Mouse (Mus musculus) heart, adult 11 months (tissue): ENCODE results near the gene Pip5k1c.

Experiments used
- DNase-seq: peaks from one replicate; pipeline ENCODE4 v3.0.0; 2022

Gene Pip5k1c

DNA sequence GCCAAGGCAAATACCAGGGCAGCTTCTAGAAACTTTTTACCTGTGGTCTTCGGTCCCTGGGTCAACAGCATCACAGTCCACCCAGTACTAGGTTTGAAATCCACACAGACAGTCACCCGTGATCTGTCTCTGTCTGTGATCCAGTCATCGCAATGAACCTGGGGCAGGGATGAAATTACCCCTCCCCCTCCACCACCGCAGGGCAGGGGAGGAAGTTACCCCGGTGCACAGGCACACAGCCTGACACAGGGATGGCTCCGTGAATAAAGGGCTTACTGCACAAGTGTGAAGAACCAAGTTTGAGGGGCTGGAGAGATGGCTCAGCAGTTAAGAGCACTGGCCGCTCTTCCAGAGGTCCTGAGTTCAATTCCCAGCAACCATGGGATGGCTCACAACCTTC, 11.0 kb downstream of the Pip5k1c start:
- DNase-seq = no peak

DNA sequence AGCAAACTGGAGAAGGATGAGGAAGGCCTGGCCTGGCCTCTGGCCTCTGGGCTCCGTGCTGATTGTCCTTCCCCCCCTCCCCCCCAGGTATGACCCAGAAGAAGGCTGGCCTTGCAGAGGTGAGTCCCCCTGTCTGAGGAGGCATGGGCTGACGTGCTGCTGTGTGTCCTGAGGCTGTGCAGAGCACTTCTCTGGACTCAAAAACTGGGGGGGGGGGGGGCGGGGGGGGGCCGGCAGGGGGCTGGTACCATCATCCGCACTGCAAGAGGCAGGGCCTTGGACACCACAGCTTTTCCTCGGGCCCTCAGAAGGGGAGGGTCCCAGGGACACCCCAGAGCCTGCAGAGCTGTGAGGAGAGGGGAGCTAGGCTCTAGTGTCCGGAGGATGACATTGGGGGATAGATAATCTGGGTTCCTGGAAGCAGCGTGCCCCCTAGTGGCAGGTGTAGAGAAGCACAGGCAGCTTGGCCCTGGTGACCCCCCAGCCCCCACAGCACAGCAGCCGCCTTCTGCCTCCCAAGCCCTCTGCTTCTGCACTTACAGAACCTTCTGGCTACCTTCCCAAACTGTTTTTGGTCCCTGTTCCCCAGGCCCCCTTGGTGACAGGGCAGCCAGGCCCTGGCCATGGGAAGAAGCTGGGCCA, 12.0 kb downstream of the Pip5k1c start:
- peak; percentile 96 for DNase-seq

DNA sequence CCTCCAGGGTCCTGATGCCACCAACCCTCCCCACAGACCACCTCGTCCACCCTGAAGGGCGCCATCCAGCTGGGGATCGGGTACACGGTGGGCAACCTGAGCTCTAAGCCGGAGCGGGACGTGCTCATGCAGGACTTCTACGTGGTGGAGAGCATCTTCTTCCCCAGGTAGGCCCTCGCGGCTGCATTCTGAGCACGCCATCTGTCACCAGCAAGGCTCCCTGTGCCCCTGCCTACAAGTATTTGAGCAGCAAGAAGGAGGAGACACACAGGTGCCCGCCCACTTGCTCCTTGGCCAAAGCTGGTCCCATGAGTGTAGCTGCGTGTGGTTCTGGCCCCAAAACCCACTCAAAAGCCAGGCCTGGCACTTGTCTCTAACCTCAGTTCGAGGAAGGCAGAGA, 12.9 kb downstream of the Pip5k1c start:
- no peak for DNase-seq

DNA sequence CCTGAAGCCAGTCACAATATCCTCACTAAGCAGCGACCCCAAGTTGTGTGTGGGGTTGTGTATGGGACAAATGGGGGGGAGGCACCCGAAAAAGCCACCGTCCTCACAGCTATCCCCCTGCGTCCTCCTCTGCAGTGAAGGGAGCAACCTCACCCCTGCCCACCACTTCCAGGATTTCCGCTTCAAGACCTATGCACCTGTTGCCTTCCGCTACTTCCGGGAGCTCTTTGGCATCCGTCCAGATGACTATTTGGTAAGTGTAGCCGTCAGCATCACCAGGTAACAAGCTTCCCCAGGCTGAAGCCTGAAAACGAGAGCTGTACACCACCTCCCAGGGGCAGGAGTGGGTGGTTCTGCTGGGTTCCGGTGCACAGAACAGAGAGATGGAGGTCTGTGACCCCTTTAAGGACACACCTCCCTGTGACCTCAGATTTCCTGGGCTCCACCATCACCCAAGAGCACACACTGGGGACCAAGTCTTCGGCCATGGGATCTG, 13.5 kb downstream of the Pip5k1c start:
- peak; percentile 91 for DNase-seq

DNA sequence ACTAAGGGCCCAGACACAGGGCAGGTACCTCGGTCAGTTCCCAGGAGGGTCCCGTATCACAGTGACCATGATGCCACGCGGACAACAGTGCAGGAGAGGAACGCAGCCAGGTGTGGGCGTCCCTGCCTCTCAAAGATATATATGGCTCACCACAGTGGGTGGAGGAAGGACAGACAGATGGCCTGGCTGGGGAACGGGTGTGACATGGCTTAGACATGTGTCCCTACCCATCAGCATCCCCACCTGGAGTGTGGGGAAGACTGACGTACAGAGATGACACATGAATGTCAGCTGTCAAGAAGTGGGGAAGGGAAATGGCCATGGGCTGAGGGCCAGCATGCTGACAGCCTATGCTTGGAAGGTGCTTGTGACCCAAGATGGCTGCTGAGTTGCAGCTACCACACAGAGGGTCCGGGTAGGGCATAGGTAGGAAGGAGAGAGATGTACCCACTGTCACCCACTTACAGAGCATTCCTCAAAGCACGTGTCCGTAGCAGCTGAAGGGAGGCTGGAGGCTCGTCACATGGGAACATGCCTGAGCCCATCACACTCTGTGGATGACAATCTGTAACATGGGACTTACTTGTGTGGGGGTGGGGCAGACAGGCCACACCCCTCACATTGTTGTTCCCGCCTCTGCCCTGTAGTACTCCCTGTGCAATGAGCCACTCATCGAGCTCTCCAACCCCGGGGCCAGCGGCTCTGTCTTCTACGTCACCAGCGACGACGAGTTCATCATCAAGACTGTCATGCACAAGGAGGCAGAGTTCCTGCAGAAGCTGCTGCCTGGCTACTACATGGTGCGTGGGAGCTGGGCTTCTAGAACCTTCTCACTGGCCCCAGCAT, 14.3 kb downstream of the Pip5k1c start:
- peak; percentile 92 for DNase-seq

DNA sequence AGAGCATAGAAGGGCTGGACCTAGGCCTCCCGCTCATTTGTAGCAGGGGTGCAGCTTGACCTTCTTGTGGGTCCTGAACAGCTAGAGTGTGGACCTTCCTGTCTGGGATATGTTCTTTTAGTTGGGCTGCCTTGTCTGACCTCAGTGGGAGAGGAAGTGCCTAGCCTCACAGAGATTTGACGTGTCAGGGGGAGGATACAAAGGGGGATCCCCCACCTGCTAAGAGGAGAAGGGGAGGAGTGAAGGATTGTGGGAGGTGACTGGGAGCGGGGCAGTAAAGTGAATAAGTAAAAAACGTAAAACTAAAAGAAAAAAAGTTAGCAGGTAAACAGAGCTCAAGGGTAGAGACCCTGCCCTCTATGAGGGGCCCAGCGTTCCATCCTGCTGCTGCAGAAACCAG, 16.8 kb downstream of the Pip5k1c start:
- no peak for DNase-seq

DNA sequence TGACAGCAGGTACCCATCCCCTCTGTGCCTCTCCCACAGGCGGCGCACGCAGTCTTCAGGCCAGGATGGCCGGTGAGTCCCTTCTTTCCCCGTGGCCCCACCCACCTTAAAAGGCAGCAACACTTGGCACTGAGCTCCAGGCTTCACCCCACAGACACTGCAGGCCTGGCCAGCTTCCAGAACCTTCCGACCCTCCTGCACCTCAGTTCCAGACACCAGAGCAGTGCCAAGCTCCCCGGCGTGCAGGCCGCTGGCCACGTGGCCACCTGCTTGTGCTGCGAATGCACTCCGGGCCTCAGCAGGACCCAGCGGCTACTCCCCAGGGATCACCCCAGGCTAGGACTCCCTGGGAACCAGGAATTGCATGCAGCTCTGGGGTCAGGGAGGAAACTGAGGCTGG, 20.8 kb downstream of the Pip5k1c start:
- no peak for DNase-seq

DNA sequence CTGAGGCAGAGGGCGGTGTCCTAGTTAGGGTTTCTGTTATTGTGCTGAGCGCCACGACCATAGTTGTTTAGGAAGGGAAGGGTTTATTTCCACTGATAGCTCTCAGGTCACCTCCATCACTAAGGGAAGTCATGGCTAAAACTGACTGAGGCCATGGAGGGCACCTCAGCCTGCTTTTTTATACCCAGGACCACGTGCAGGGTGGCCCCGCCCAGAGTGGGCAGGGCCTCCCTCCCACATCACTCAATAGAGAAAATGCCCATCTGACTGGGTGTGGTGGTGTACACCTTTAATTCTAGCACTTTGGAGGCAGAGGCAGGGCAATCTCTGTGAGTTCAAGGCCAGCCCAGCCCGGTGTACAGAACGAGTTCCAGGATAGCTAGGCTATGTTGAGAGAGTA, 21.4 kb downstream of the Pip5k1c start:
- DNase-seq = no peak

DNA sequence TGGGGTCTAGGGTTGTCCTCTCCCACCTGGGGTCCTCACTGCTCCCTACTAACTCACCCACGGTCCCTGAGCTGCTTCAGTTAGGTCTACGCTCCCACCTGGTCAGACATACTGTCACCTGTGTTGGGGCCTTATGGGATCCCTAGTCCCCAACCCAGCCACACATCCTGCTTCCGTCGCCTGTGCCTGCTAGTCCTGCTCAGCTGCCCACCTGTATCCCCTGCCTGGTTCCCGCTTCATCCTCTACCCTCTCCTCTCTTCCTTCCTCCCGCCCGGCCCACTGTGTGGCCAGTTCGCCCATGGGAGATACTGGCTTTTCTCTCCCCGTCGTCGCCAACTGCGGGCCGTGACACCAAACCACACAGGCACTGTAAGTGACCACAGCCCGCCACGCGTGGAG, 22.8 kb downstream of the Pip5k1c start:
- peak; percentile 91 for DNase-seq

DNA sequence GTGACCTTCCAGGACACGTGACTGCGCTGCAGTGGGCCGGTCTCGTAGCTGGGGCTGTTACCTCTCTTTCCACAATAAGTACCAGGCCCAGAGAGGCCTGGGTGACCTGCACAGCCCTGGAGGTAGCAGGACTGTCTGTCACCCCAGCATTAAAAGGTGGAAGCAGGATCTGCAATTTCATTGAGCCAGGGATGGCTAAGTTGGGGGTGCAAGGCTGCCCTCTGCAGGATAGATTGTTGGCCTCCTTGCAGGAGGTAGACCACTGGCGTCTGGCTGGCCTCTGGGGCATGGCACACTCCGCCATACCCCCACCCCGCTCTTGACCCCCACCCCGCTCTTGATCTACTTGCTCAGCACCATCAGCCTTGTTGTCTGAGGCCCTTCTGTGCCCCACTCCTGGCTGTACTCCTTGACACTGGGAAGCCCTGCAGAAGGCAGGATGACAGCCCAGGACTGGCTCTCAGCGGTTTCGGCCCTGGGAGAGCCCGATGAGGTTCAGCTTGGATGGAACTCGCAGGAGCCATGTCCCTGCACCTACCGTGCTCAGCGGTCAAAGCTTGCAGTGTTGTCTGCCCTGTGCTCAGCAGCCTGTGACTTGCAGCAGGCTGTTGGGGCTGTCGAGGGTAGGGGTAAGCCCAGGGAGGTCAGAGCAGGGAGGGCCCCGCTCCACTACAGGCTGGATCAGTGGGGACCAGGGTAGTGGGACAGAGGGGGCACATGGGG, 23.7 kb downstream of the Pip5k1c start:
- no peak for DNase-seq

DNA sequence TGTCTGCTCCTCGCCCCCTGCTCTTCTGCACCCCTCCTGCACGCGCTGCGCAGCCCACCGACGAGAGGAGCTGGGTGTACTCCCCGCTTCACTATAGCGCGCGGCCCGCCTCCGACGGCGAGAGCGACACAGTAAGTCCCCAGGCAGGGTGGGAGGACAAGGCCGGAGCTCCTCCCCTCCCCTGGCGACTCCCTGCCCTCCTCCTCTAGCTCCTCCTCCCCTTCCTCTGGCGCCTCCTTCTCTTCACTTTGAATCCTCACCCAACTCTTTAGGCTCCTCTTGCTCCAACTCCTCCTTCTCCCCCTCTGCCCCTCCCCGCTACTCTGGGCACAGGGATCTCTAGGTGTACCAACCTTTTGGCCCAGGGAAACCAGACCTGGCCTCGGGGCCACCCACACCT, 24.5 kb downstream of the Pip5k1c start:
- peak; percentile 96 for DNase-seq

DNA sequence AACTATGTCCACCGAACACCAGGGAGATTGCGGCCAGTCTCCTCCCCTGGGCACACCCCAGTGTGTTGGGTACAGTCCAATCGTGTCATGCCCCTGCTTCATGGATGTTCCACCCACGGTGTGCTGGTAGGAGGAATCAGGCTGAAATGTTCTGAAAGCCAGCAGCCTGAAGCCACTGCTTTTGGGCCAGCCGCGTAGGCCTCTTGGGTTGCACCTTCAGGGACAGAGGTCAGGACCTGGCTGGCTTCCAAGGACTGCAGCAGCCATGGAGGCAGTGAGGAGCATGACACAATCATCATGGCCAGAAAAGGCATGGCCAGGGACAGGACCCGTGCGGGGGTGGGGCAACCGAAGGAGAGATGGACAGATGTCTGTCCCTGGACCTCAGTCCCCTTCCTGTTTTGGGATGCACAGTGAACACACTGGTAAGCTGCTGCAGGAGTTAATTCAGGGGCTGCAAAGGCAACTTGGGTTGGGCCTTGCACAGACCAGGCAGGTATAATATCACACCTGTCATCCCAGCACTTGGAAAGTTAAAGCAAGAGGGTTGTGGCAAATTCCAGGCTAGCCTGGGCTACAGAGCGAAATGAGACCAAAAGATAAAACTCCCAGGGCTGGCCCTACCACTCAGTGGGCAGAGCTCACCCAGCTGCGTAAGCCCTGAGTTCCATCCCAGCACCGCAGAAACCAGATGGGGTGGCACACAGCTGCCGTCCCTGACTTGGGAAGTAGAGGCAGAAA, 26.0 kb downstream of the Pip5k1c start:
- peak; percentile 96 for DNase-seq

DNA sequence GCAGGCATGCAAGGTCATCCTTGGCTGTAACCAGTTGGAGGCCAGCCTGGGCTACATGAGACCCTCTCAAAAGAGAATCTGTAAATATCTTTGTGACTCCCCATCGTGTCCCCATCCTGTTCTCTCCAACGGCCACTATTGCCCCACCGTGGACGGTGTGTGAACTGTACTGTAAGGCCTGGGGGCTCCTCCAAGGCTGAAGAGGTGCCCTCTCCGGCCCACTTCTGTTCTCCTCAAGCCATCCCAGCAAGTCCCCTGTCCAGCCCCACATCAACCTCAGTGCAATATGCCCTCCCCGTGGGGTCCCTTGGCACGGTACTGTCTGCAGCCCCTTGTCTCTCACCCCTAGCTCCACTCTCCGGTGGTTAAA, 26.6 kb downstream of the Pip5k1c start:
- peak; percentile 96 for DNase-seq

DNA sequence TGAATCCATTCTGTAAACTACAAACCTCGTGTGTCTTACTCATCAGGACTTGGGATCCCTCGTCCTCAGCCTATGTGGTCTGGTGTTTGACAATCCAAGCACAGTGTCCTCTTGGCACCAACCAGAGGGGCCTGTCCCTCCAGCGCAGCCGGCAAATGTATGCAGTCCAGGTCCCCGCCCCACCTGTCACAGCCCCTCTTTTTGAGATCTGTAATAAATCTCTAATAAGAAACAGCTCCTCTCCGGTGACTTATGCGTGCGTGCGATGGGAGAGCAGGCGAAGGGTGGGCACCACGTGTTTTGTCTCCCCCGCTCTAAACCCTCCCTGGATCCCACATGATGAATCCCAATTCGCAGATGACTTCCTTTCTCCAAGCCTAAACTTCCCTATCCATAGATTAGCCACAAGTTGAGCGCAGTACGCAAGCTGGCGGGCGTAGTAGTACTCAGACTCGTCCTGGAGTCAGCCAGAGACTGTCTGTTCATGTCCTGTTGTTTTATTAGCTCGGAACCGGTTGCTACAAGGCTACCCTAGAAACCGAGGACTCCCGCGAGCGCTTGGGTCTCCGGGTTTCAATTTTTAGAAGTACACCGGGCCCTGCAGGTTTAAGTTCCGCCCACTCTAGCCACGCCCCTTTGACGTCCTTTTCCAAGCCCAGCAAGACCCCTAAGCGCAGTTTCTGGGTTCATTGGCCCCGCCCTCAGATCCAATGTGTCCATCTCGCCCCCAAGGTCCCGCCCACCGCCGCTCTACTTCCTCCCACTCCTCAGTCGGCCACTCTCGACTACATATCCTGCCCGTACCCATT, 27.2 kb downstream of the Pip5k1c start:
- no peak for DNase-seq

DNA sequence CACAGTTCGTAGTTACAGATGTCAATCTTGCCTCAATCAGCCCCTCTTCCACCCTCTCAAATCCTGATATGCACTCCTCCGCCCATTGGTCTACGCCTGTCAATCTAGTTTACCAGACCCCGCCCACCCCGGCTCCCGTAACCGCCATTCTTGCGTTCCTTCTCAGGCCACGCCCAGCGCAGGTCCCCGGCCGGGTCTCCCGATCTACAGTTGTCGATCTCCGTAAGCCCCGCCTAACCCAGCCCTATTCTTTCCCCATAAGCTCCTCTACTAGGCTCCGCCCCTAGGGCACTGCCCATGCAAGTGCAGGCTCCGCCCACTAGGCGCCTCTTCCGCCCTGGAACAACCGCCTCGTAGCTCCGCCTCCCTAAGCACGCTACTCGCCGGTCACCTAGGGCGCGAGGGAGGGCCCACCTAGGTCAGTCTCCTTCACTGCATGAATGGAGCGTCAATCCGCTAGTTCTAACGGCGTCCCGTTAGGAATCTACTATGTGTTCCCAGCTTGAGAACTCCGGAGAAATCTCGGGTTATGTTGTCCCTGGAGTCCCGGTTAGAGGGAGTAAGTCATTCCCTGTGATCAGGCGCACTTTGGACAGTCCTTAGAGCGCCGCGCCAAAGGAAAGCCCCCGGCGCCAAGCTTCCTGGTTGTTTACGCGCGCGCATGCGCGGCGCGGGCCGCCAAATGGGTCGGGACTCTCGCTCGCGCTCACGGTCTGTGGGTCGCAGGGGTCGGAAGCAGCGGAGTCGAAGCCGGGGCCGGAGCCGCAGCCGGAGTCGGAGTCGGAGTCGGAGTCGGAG, 28.0 kb downstream of the Pip5k1c start, which contains the start of gene Cactin:
Gene Cactin, plus strand, starts transcription at position 554 of the 798 bp plus-strand sequence.
- peak; percentile 100 for DNase-seq

DNA sequence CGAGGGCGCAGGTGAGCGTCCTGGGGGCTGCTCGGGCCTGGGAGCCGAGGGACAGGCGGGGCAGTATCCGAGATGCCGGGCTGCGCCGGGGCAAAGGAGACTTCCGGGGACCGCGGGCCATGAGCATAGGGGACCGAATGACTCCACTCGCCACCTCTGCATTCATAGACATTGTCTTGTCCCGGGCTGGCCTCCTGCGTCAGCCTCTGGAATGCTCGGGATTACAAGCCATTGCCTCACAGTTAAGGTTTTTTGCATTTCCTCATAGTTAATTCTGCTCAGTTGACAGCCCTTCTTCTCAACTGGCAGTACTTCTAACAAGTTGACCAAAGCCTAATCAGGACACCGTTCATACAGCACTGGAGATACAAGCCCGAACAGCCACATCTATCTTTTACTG, 28.7 kb downstream of the Pip5k1c start:
- DNase-seq = no peak

DNA sequence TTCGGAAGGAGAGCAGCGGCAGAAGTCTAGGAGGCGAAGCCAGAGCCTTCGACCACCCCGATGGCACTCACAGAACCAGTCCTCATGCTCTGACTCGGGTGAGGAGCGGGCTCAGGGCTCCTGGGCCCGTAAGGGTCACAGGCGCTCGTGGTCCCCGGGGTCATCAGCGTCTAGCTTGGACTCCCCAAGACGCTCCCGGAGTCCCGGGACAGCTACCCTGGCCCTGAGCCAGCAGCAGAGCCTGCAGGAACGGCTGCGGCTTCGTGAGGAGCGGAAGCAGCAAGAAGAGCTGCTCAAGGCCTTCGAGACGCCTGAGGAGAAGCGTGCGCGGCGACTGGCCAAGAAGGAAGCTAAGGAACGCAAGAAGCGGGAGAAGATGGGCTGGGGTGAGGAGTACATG, 29.7 kb downstream of the Pip5k1c start:
- peak; percentile 96 for DNase-seq

DNA sequence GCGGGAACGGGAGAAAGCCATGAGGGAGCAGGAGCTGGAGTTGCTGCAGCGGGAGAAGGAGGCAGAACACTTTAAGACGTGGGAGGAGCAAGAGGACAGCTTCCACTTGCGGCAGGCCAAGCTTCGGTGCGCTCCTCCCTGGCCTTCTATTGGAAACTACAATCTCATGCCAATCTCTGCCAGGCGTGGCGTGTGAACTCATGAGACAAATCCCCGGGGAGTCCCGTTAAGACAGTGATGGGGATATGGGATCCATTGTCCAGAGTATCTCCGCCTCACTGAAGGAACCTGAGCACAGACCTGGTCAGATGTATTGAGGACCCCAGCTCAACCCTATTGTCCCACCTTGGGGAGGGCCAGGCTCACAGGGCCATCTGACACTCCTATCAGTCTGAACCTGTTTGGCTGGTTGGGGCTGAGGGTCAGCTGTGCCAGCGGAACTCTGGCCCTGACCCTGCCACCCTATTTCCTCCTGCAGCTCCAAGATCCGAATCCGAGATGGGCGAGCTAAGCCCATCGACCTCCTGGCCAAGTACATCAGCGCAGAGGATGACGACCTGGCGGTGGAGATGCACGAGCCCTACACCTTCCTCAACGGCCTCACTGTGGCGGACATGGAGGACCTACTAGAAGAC, 30.5 kb downstream of the Pip5k1c start:
- peak; percentile 93 for DNase-seq

DNA sequence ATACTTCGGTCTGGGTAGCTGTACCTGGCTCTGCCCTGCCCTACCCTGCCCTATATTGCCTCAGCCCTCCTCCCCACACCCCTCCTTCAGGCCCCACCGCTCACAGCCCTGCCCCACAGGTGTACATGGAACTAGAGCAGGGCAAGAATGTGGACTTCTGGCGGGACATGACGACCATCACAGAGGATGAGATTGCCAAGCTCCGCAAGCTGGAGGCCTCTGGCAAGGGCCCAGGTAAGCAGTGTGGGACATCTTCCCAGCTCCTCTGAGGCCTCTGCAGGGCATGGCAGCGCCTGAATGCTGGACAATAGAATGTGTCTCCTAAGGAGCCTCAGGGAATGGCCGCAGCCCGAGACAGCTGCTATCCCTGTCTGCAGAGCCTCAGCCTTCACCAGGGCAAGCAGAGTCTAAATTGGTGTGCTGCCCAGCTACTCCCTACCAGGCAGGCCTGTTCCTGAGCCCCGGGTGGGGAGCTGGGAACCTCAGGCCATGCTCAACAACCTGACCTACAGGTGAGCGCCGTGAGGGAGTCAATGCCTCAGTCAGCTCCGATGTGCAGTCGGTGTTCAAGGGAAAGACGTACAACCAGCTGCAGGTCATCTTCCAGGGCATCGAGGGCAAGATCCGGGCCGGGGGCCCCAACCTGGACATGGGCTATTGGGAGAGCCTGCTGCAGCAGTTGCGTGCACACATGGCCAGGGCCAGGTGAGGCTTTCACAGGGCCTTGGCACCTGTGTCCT, 31.2 kb downstream of the Pip5k1c start:
- peak; percentile 93 for DNase-seq

DNA sequence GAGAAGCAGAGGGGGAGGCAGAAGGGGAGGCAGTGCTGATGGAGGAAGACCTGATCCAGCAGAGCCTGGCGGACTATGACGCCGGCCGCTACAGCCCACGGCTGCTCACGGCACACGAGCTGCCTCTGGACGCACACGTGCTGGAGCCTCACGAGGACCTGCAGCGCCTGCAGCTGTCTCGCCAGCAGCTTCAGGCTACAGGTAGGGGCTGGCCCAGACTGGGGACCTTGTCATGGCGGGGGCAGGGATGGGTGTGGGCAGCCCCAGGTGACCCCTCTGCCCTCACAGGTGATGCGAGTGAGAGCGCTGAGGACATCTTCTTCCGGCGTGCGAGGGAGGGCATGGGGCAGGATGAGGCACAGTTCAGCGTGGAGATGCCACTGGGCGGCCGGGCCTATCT, 32.4 kb downstream of the Pip5k1c start:
- DNase-seq = peak; percentile 94
